Mouse (Mus musculus): Measurements from ENCODE around the gene Dpf3. TPM values are rescaled to one million over a fixed set of nuclear protein-coding genes. Genes with fewer than 3 reads are reported as not detected.

Dpf3 gene
- total RNA-seq, 4 experiments from 2014 or later = 16.7 to 21.1 (median 18.0) TPM

- no peak for DNase-seq (ENCODE audit: low spot score)
Observed at GRCm38 (mm10) chr12:83470085-83470484, 17.4 kb downstream of the Dpf3 start.

- no peak for DNase-seq (ENCODE audit: low spot score)
Observed at GRCm38 (mm10) chr12:83466508-83467430, 20.7 kb downstream of the Dpf3 start.

GRCm38 (mm10) chr12:83466053-83466452 is 21.5 kb downstream of the Dpf3 start:
- no peak for DNase-seq (ENCODE audit: low spot score)

GRCm38 (mm10) chr12:83460272-83460671 is 27.2 kb downstream of the Dpf3 start:
- no peak for DNase-seq (ENCODE audit: low spot score)

- no peak for DNase-seq (ENCODE audit: low spot score)
Observed at GRCm38 (mm10) chr12:83454697-83455321, 32.7 kb downstream of the Dpf3 start.

- no peak for DNase-seq (ENCODE audit: low spot score)
Observed at GRCm38 (mm10) chr12:83451850-83452249, 35.7 kb downstream of the Dpf3 start.

- no peak for DNase-seq (ENCODE audit: low spot score)
Observed at GRCm38 (mm10) chr12:83450471-83450870, 37.0 kb downstream of the Dpf3 start.

- no peak for DNase-seq (ENCODE audit: low spot score)
Observed at GRCm38 (mm10) chr12:83449202-83449601, 38.3 kb downstream of the Dpf3 start.

- peak; percentile 11 for DNase-seq (ENCODE audit: low spot score)
Observed at GRCm38 (mm10) chr12:83445587-83445986, 41.9 kb downstream of the Dpf3 start.

GRCm38 (mm10) chr12:83444448-83444847 is 43.1 kb downstream of the Dpf3 start:
- DNase-seq (ENCODE audit: low spot score) = no peak

- DNase-seq (ENCODE audit: low spot score) = no peak
Observed at GRCm38 (mm10) chr12:83438002-83438401, 49.5 kb downstream of the Dpf3 start.

GRCm38 (mm10) chr12:83433987-83434698 is 53.4 kb downstream of the Dpf3 start:
- DNase-seq (ENCODE audit: low spot score) = no peak

GRCm38 (mm10) chr12:83433436-83433835 is 54.1 kb downstream of the Dpf3 start:
- no peak for DNase-seq (ENCODE audit: low spot score)

- no peak for DNase-seq (ENCODE audit: low spot score)
Observed at GRCm38 (mm10) chr12:83430207-83430606, 57.3 kb downstream of the Dpf3 start.

- no peak for DNase-seq (ENCODE audit: low spot score)
Observed at GRCm38 (mm10) chr12:83428016-83428415, 59.5 kb downstream of the Dpf3 start.

GRCm38 (mm10) chr12:83427601-83428000 is 59.9 kb downstream of the Dpf3 start:
- no peak for DNase-seq (ENCODE audit: low spot score)

GRCm38 (mm10) chr12:83426326-83426725 is 61.2 kb downstream of the Dpf3 start:
- no peak for DNase-seq (ENCODE audit: low spot score)

GRCm38 (mm10) chr12:83425736-83426135 is 61.8 kb downstream of the Dpf3 start:
- DNase-seq (ENCODE audit: low spot score) = no peak

GRCm38 (mm10) chr12:83424720-83425444 is 62.6 kb downstream of the Dpf3 start:
- DNase-seq (ENCODE audit: low spot score) = peak; percentile 35

GRCm38 (mm10) chr12:83424086-83424719 is 63.3 kb downstream of the Dpf3 start:
- no peak for DNase-seq (ENCODE audit: low spot score)

- DNase-seq (ENCODE audit: low spot score) = no peak
Observed at GRCm38 (mm10) chr12:83420346-83420745, 67.2 kb downstream of the Dpf3 start.
